Mouse (Mus musculus) lung, embryonic 14.5 days (tissue): Measurements from ENCODE around the gene Ltbp2. TPM values are rescaled to one million over a fixed set of nuclear protein-coding genes. Genes with fewer than 3 reads are reported as not detected.

Source experiments
- ATAC-seq: fragments of 200-750 bp; cut with Nextera tagmentation; 2 replicates; pipeline ENCODE4 v1.8.0; 2017; ENCODE audit warnings: mild to moderate bottlenecking, moderate TSS enrichment, moderate library complexity; ENCODE audit not compliant: insufficient read depth
- DNase-seq: peaks from one replicate; pipeline ENCODE4 v3.0.0-alpha.2; 2015
- H3K27ac ChIP-seq: fragments of 300-500 bp; sonication (generic); 2 replicates; pipeline ENCODE4 v1.5.1; 2014; ENCODE audit warnings: low read depth, mild to moderate bottlenecking, moderate library complexity
- H3K27me3 ChIP-seq: fragments of 300-500 bp; sonication (generic); 2 replicates; pipeline ENCODE4 v1.6.1; 2014; ENCODE audit warnings: low read length, control low read depth; ENCODE audit not compliant: insufficient read depth
- H3K36me3 ChIP-seq: fragments of 300-500 bp; sonication (generic); 2 replicates; pipeline ENCODE4 v1.6.1; 2014; ENCODE audit warnings: control low read depth; ENCODE audit not compliant: insufficient read depth
- H3K4me1 ChIP-seq: fragments of 300-500 bp; sonication (generic); 2 replicates; pipeline ENCODE4 v1.6.1; 2014; ENCODE audit warnings: antibody characterized with exemption, control low read depth; ENCODE audit not compliant: insufficient read depth
- H3K4me2 ChIP-seq: fragments of 300-500 bp; sonication (generic); 2 replicates; pipeline ENCODE4 v1.6.1; 2014; ENCODE audit warnings: mild to moderate bottlenecking
- H3K4me3 ChIP-seq: fragments of 300-500 bp; sonication (generic); 2 replicates; pipeline ENCODE4 v1.5.1; 2014; ENCODE audit warnings: low read depth, low read length
- H3K9ac ChIP-seq: fragments of 300-500 bp; sonication (generic); 2 replicates; pipeline ENCODE4 v1.6.1; 2014
- H3K9me3 ChIP-seq: fragments of 300-500 bp; sonication (generic); 2 replicates; pipeline ENCODE4 v1.6.1; 2016; ENCODE audit warnings: low read depth, low read length, control low read depth
- CTCF ChIP-seq: IDR thresholded peaks from 2 replicates; pipeline ENCODE4 v1.5.1; 2016; ENCODE audit warnings: antibody characterized with exemption, low read depth
- WGBS: fragments of 180-500 bp; shearing (Covaris S2); extraction: QIAGEN DNeasy Blood & Tissue Kit; methylation state at CpG from one replicate; pipeline ENCODE4 v1.1.7; 2014; 5-methylcytosine and 5-hydroxymethylcytosine counted together
- polyA plus RNA-seq: library from polyadenylated mRNA; unstranded; fragments of >200 nt; fragmentation: Nextera tagmentation; extraction: Ambion mirVana; gene quantifications from 2 replicates; pipeline ENCODE4 v1.2.1, GENCODE M21; 2014

Gene Ltbp2
- polyA plus RNA-seq, 1 experiment from 2014 or later: 6.8 TPM

DNA sequence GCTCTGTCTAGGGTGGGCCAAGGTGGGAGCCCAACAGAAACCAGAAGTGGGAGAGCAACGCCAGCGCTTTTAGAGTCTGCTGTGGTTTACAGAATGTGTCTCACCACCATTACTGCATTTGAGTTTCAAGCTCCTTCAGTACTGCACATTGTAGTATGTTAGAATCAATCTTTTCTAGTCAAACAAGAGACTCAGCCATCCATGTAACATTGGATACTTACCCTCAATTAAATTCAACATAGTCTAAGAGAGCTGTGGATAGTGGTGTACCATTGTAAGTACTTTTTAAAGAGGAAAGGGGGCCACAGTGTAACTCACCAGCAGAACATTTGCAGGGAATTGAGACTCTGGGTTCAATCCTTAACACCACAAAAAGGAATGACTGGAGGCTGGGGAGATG lies 35.3 kb upstream of the Ltbp2 start:
- DNase-seq: no peak
- peaks cover 14% of the 10 kb centered on the region; the same call in 1 of the 2 replicates for H3K4me1 ChIP-seq
- H3K27me3 ChIP-seq: no peaks in the 10 kb centered on the region
- ATAC-seq: no peak
- H3K9me3 ChIP-seq: no peaks in the 10 kb centered on the region
- H3K27ac ChIP-seq: no peak overlapping the region
- H3K4me3 ChIP-seq: no peak overlapping the region
- 87% methylated on average over 2 of the region's 2 CpGs for WGBS
- TF ChIP-seq CTCF: no peak
- H3K9ac ChIP-seq: no peak overlapping the region
- no peak overlapping the region for H3K4me2 ChIP-seq
- H3K36me3 ChIP-seq: no peaks in the 10 kb centered on the region

GRCm38 (mm10) chr12:84910066-84910465 lies 33.7 kb upstream of the Ltbp2 start:
- Histone ChIP-seq H3K36me3 (no peaks in the 10 kb centered on the region), H3K27me3 (no peaks in the 10 kb centered on the region), H3K4me1 (peaks cover 17% of the 10 kb centered on the region; the same call in 1 of the 2 replicates), H3K9me3 (no peaks in the 10 kb centered on the region), H3K9ac (no peak overlapping the region), H3K4me3 (no peak overlapping the region), H3K27ac (no peak overlapping the region), H3K4me2 (no peak overlapping the region)
- TF ChIP-seq CTCF: no peak
- no peak for ATAC-seq
- 91% methylated on average over 4 of the region's 4 CpGs for WGBS
- no peak for DNase-seq

DNA sequence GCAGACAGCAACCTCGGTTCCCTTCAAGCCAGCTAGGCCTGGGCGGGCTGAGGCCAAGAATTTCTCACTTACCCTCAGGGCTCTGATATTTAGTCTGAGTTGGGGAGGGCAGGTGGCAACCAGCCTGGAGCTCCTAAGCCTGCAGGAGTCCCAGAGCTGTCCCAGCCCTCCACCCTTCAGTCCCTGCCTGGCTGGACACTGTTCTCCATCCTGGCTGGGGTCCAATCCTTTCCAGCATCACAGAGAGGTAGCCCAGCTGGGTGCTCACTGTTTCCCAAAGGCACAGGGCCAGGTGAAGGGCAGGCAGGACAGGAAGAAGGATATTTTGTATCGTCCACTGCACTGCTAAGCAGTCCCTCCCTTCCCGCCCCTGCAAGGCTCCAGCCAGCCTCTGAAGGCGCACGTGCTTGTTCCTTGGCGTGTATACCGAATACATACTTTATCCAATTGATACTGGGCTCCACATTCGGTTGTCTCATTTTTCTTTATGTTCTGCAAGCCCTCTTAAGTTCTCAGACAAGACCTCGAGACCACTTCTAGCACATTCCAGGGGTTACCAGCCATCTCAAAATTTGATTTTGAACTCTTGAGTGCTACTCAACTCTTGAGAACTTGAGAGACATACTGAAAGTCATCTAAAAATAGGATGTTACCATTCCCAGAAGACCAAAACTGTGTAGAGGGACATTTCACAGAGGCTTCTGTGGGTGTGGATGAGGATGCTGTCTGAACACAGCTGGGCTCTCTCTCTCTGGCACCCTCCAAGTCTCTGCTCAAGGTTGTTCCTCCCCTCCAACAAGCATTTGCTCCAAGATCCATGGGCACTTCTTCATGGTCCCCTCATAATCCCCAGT lies 31.5 kb upstream of the Ltbp2 start:
- H3K27ac ChIP-seq: peak overlapping the region; percentile 54; the same call in 1 of the 2 replicates
- H3K4me2 ChIP-seq: no peak overlapping the region
- peaks cover 17% of the 10 kb centered on the region; the same call in 1 of the 2 replicates for H3K4me1 ChIP-seq
- H3K27me3 ChIP-seq: no peaks in the 10 kb centered on the region
- peak; percentile 49 for DNase-seq
- 43% methylated on average over 10 of the region's 10 CpGs for WGBS
- no peak overlapping the region for H3K9ac ChIP-seq
- ATAC-seq: peak; percentile 82
- TF ChIP-seq CTCF: no peak
- H3K36me3 ChIP-seq: no peaks in the 10 kb centered on the region
- no peaks in the 10 kb centered on the region for H3K9me3 ChIP-seq
- no peak overlapping the region for H3K4me3 ChIP-seq

- ATAC-seq (peak; percentile 43; the same call in 1 of the 2 replicates), DNase-seq (peak; percentile 36)
- Histone ChIP-seq H3K36me3 (no peaks in the 10 kb centered on the region), H3K27me3 (no peaks in the 10 kb centered on the region), H3K4me3 (no peak overlapping the region), H3K4me1 (peaks cover 17% of the 10 kb centered on the region; the same call in 1 of the 2 replicates), H3K9ac (no peak overlapping the region), H3K9me3 (no peaks in the 10 kb centered on the region), H3K4me2 (no peak overlapping the region), H3K27ac (peak overlapping the region; percentile 44; the same call in 1 of the 2 replicates)
- WGBS: 56% methylated on average over 12 of the region's 12 CpGs
- no peak for TF ChIP-seq CTCF
Observed at GRCm38 (mm10) chr12:84907024-84907626, 30.8 kb upstream of the Ltbp2 start.

- Histone ChIP-seq H3K9me3 (no peaks in the 10 kb centered on the region), H3K4me3 (no peak overlapping the region), H3K4me1 (peaks cover 17% of the 10 kb centered on the region; the same call in 1 of the 2 replicates), H3K4me2 (no peak overlapping the region), H3K36me3 (no peaks in the 10 kb centered on the region), H3K27ac (no peak overlapping the region), H3K27me3 (no peaks in the 10 kb centered on the region), H3K9ac (no peak overlapping the region)
- ATAC-seq (no peak), DNase-seq (no peak)
- TF ChIP-seq CTCF: no peak
- WGBS: 67% methylated on average over 7 of the region's 7 CpGs
Observed at GRCm38 (mm10) chr12:84904399-84904798, 28.1 kb upstream of the Ltbp2 start.

DNA sequence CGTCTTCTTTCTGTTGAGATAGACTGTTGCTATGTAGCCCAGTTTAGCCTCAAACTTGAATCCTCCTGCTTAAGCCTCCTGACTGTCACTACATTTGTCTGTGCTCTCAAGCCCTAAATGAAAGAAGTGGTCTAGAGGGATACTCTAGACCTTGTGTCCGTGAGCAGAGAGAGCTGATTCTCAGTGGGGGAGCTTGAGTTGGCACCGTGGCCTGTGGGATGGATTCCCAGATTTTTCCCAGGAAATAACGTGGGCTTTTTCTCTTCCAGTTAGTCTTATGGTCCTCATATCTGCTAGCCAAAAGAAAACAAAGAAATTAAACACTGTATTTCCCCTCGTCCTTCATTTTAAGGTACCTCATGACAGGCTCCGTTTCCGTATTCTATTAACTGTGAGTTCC lies 24.0 kb upstream of the Ltbp2 start:
- TF ChIP-seq CTCF: no peak
- DNase-seq (no peak), ATAC-seq (no peak)
- Histone ChIP-seq H3K4me1 (no peaks in the 10 kb centered on the region), H3K9me3 (no peaks in the 10 kb centered on the region), H3K4me2 (no peak overlapping the region), H3K36me3 (no peaks in the 10 kb centered on the region), H3K27me3 (no peaks in the 10 kb centered on the region), H3K4me3 (no peak overlapping the region), H3K27ac (no peak overlapping the region), H3K9ac (no peak overlapping the region)
- WGBS: 76% methylated on average over 7 of the region's 7 CpGs

- ATAC-seq (no peak), DNase-seq (no peak)
- TF ChIP-seq CTCF: no peak
- no peaks in the 10 kb centered on the region for H3K27me3 ChIP-seq
- H3K9ac ChIP-seq: no peak overlapping the region
- no peak overlapping the region for H3K4me2 ChIP-seq
- H3K9me3 ChIP-seq: no peaks in the 10 kb centered on the region
- 67% methylated on average over 5 of the region's 5 CpGs for WGBS
- no peak overlapping the region for H3K27ac ChIP-seq
- no peaks in the 10 kb centered on the region for H3K4me1 ChIP-seq
- no peak overlapping the region for H3K4me3 ChIP-seq
- no peaks in the 10 kb centered on the region for H3K36me3 ChIP-seq
Observed at GRCm38 (mm10) chr12:84897322-84897721, 21.0 kb upstream of the Ltbp2 start.
